Mouse (Mus musculus) heart, embryonic 10.5 days (tissue): ENCODE results near the gene 4933425L06Rik. TPM values are rescaled to one million over a fixed set of nuclear protein-coding genes. Genes with fewer than 3 reads are reported as not detected.

ENCODE experiments used
- DNase-seq: peaks from one replicate; pipeline ENCODE4 v3.0.0-alpha.2; 2017; ENCODE audit warnings: low spot score
- H3K27ac ChIP-seq: fragments of 300-500 bp; sonication (generic); 2 replicates; pipeline ENCODE4 v1.5.1; 2016; ENCODE audit warnings: mild to moderate bottlenecking
- H3K27me3 ChIP-seq: fragments of 300-500 bp; sonication (generic); 2 replicates; pipeline ENCODE4 v1.6.1; 2016; ENCODE audit warnings: mild to moderate bottlenecking; ENCODE audit not compliant: poor library complexity, insufficient read depth, severe bottlenecking
- H3K36me3 ChIP-seq: fragments of 300-500 bp; sonication (generic); 2 replicates; pipeline ENCODE4 v1.6.1; 2016; ENCODE audit warnings: mild to moderate bottlenecking, moderate library complexity
- H3K4me1 ChIP-seq: fragments of 300-500 bp; sonication (generic); 2 replicates; pipeline ENCODE4 v1.6.1; 2016; ENCODE audit warnings: mild to moderate bottlenecking
- H3K4me3 ChIP-seq: fragments of 300-500 bp; sonication (generic); 2 replicates; pipeline ENCODE4 v1.5.1; 2016; ENCODE audit warnings: mild to moderate bottlenecking, moderate library complexity
- H3K9me3 ChIP-seq: fragments of 300-500 bp; sonication (generic); 2 replicates; pipeline ENCODE4 v1.6.1; 2016; ENCODE audit warnings: mild to moderate bottlenecking, moderate library complexity
- WGBS: fragments of 180-500 bp; shearing (Covaris S2); methylation state at CpG from one replicate; pipeline ENCODE4 v1.1.7; 2016; 5-methylcytosine and 5-hydroxymethylcytosine counted together
- polyA plus RNA-seq: library from polyadenylated mRNA; unstranded; fragments of >200 nt; fragmentation: Nextera tagmentation; extraction: Ambion mirVana; gene quantifications from 2 replicates; pipeline ENCODE4 v1.2.1, GENCODE M21; 2016

Gene 4933425L06Rik
- polyA plus RNA-seq: not detected in 2 replicates

- H3K27ac ChIP-seq: no peak within 1 kb of the TSS
- 78% methylated on average over 10 of the region's 10 CpGs for WGBS
- no peaks in the 10 kb centered on the region for H3K9me3 ChIP-seq
- no peak within 1 kb of the TSS for H3K4me3 ChIP-seq
- DNase-seq: no peak
- H3K4me1 ChIP-seq: no peaks in the 10 kb centered on the region
- H3K36me3 ChIP-seq: no peaks in the 10 kb centered on the region
- H3K27me3 ChIP-seq: no peaks in the 10 kb centered on the region
These were observed at the start of gene 4933425L06Rik for GRCm38 (mm10) chr13:105081862-105082261. 4933425L06Rik (plus strand) TSS chr13:105082122.

DNA sequence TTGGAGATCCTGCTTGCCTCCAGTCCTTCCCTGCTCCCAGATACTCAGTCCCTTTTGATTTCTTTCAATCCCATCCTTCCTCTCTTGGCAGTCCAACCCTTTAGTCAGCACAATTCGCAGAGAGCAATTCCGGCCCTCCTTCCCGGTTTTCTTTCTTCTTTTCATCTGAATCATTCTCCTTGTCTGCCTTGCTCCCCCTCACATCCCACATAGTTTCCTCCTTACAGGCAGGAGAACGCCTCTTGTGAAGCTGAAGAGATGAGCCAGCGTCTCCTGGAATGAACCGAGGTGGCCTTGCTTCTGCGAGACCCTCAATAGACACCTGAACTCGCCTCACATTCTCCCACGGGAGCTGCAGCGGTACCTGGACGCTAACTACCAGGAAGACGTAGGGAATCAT is 44.1 kb upstream of the 4933425L06Rik start:
- 84% methylated on average over 12 of the region's 12 CpGs for WGBS
- Histone ChIP-seq H3K4me1 (no peaks in the 10 kb centered on the region), H3K27me3 (no peaks in the 10 kb centered on the region), H3K27ac (no peak overlapping the region), H3K9me3 (no peaks in the 10 kb centered on the region), H3K36me3 (no peaks in the 10 kb centered on the region), H3K4me3 (no peak overlapping the region)
- no peak for DNase-seq

- Histone ChIP-seq H3K36me3 (no peaks in the 10 kb centered on the region), H3K27ac (no peak overlapping the region), H3K4me3 (no peak overlapping the region), H3K4me1 (no peaks in the 10 kb centered on the region), H3K9me3 (no peaks in the 10 kb centered on the region), H3K27me3 (no peaks in the 10 kb centered on the region)
- DNase-seq: no peak
- 77% methylated on average over 5 of the region's 5 CpGs for WGBS
These were observed 43.6 kb upstream of the 4933425L06Rik start for GRCm38 (mm10) chr13:105038334-105038733.

GRCm38 (mm10) chr13:105043882-105044281 is 38.0 kb upstream of the 4933425L06Rik start:
- H3K27ac ChIP-seq: no peak overlapping the region
- H3K9me3 ChIP-seq: no peaks in the 10 kb centered on the region
- DNase-seq: no peak
- no peak overlapping the region for H3K4me3 ChIP-seq
- no peaks in the 10 kb centered on the region for H3K36me3 ChIP-seq
- 70% methylated on average over 3 of the region's 3 CpGs for WGBS
- H3K27me3 ChIP-seq: no peaks in the 10 kb centered on the region
- H3K4me1 ChIP-seq: peaks cover 9% of the 10 kb centered on the region

GRCm38 (mm10) chr13:105047377-105047776 is 34.5 kb upstream of the 4933425L06Rik start:
- no peak for DNase-seq

GRCm38 (mm10) chr13:105048662-105049061 is 33.3 kb upstream of the 4933425L06Rik start:
- H3K9me3 ChIP-seq: no peaks in the 10 kb centered on the region
- 45% methylated on average over 8 of the region's 8 CpGs for WGBS
- no peaks in the 10 kb centered on the region for H3K36me3 ChIP-seq
- H3K4me3 ChIP-seq: no peak overlapping the region
- no peak for DNase-seq
- no peaks in the 10 kb centered on the region for H3K27me3 ChIP-seq
- H3K4me1 ChIP-seq: peaks cover 19% of the 10 kb centered on the region
- no peak overlapping the region for H3K27ac ChIP-seq

More at GRCm38 (mm10) chr13:105047377-105047776, 34.5 kb upstream of the 4933425L06Rik start:
- WGBS: 56% methylated on average over 9 of the region's 9 CpGs
- H3K9me3 ChIP-seq: no peaks in the 10 kb centered on the region
- peak overlapping the region; percentile 17; the same call in 1 of the 2 replicates for H3K27ac ChIP-seq
- H3K36me3 ChIP-seq: no peaks in the 10 kb centered on the region
- peaks cover 9% of the 10 kb centered on the region for H3K4me1 ChIP-seq
- H3K4me3 ChIP-seq: 0 out of 2 replicates have a peak overlapping the region, but pooled peaks have one; percentile 16
- no peaks in the 10 kb centered on the region for H3K27me3 ChIP-seq

GRCm38 (mm10) chr13:105051432-105051831 is 30.5 kb upstream of the 4933425L06Rik start:
- no peak overlapping the region for H3K27ac ChIP-seq
- DNase-seq: no peak
- peaks cover 26% of the 10 kb centered on the region for H3K4me1 ChIP-seq
- H3K9me3 ChIP-seq: no peaks in the 10 kb centered on the region
- WGBS: 35% methylated on average over 6 of the region's 6 CpGs
- 0 out of 2 replicates have a peak, but pooled peaks cover 6% of the 10 kb centered on the region for H3K27me3 ChIP-seq
- no peaks in the 10 kb centered on the region for H3K36me3 ChIP-seq
- H3K4me3 ChIP-seq: no peak overlapping the region

- H3K36me3 ChIP-seq: no peaks in the 10 kb centered on the region
- WGBS: 2% methylated on average over 12 of the region's 12 CpGs
- H3K4me3 ChIP-seq: peak overlapping the region; percentile 77
- H3K27me3 ChIP-seq: 0 out of 2 replicates have a peak, but pooled peaks cover 9% of the 10 kb centered on the region
- no peaks in the 10 kb centered on the region for H3K9me3 ChIP-seq
- peak overlapping the region; percentile 86 for H3K27ac ChIP-seq
- H3K4me1 ChIP-seq: peaks cover 17% of the 10 kb centered on the region
- no peak for DNase-seq
These were observed 28.3 kb upstream of the 4933425L06Rik start for GRCm38 (mm10) chr13:105053618-105054017.

GRCm38 (mm10) chr13:105054181-105054940 is 27.6 kb upstream of the 4933425L06Rik start, which contains the start of gene Rgs7bp:
Rgs7bp (minus strand) TSS chr13:105054930.
- DNase-seq: peak; percentile 88
- WGBS: under 1% methylated on average over 74 of the region's 75 CpGs
- Histone ChIP-seq H3K27me3 (0 out of 2 replicates have a peak, but pooled peaks cover 9% of the 10 kb centered on the region), H3K4me3 (peak within 1 kb of the TSS; percentile 77), H3K9me3 (no peaks in the 10 kb centered on the region), H3K27ac (peak within 1 kb of the TSS; percentile 86), H3K4me1 (peaks cover 17% of the 10 kb centered on the region), H3K36me3 (no peaks in the 10 kb centered on the region)

DNA sequence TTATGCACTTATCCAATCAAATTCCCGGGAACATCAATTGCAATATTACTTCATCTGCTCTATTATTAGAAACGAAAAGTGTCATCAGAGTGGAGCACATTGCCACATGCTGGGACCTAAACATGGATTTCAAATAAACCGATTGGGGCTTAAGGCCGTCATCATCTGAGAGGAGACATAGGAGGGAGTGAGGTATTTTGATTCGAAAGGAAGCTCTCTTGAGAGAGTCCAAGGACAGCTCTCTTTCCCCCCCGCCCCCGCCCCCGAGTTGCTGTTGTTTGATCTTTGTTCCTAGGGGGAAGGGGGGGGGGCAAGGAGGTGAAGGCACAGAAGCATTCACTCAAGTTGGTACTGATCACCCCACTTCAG is 27.0 kb upstream of the 4933425L06Rik start:
- Histone ChIP-seq H3K9me3 (no peaks in the 10 kb centered on the region), H3K4me3 (peak overlapping the region; percentile 77), H3K27me3 (0 out of 2 replicates have a peak, but pooled peaks cover 9% of the 10 kb centered on the region), H3K4me1 (peaks cover 17% of the 10 kb centered on the region), H3K36me3 (no peaks in the 10 kb centered on the region), H3K27ac (peak overlapping the region; percentile 86)
- WGBS: under 1% methylated on average over 8 of the region's 8 CpGs
- DNase-seq: no peak

DNA sequence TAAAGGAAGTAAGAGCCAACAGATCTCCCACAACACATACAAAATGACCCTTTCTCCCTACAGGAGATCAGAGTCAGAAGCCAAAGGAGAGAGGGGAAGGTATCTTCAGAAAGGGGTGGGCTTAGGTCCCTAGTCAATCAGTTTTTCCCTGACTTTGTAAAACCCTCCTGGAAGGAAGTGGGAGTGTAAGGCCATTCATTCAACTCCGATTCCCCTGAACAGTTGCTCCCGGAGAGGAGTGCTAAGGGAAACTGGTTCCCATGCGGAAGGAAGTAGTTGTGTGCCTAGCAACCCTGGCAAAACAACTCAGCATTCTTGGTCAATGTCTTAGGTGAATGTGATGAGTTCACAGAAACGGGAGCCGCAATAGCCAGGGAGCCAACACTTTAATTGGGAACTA is 26.5 kb upstream of the 4933425L06Rik start:
- no peaks in the 10 kb centered on the region for H3K36me3 ChIP-seq
- H3K27me3 ChIP-seq: 0 out of 2 replicates have a peak, but pooled peaks cover 9% of the 10 kb centered on the region
- no peaks in the 10 kb centered on the region for H3K9me3 ChIP-seq
- peaks cover 17% of the 10 kb centered on the region for H3K4me1 ChIP-seq
- peak overlapping the region; percentile 77 for H3K4me3 ChIP-seq
- 13% methylated on average over 5 of the region's 5 CpGs for WGBS
- DNase-seq: no peak
- H3K27ac ChIP-seq: peak overlapping the region; percentile 86

DNA sequence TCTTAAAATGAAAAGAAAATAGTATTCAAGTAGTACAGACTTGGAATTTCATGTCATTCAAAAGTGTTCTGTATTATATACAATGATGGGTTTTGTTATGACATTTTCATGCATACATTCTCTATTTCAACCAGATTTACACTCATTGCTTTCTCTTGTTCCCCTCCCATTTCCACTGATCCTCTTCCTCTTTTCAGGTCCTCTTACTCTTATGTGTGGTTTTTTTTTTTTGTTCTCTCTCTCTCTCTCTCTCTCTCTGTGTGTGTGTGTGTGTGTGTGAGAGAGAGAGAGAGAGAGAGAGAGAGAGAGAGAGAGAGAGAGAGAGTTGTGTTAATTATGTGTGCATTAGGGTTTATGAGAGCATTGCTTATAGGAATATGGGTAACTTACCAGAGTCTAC is 15.8 kb upstream of the 4933425L06Rik start:
- no peaks in the 10 kb centered on the region for H3K9me3 ChIP-seq
- no peak overlapping the region for H3K4me3 ChIP-seq
- no peaks in the 10 kb centered on the region for H3K36me3 ChIP-seq
- no peak overlapping the region for H3K27ac ChIP-seq
- no peak for DNase-seq
- no peaks in the 10 kb centered on the region for H3K4me1 ChIP-seq
- H3K27me3 ChIP-seq: no peaks in the 10 kb centered on the region
